Mouse (Mus musculus) heart, postnatal 14 days (tissue): ENCODE measurements at regions not wholly inside any gene's neighbourhood (a gene's known extent, or its start where the extent isn't known, plus 50 kb on each side); places are given as distances from the start of the nearest gene placed in this dataset.

Experiments
- DNase-seq, 2 experiments: peaks; one replicate each; pipeline ENCODE4 v3.0.0; 2021 to 2022
- intact Hi-C: fragments of 180-260 bp; cut with DNase I; formaldehyde crosslinking; loops from one replicate; pipeline ENCODE4 v1.15.1; 2025

GRCm38 (mm10) chr5:76413886-76414285, 50.3 kb upstream of the Nmu start:
- no peak for DNase-seq
- intact Hi-C loops, result loop anchor here (1.0 to 10.0 kb wide), 7 partner anchors 111 to 551 kb away; partner anchors contain the start of gene Srd5a3

- no peak for DNase-seq
- intact Hi-C loops, result loop anchor here (10.0 kb wide), 2 partner anchors 171 to 391 kb away; no protein-coding TSS in a partner anchor
Observed at GRCm38 (mm10) chr5:76416256-76416655, 52.7 kb upstream of the Nmu start.

GRCm38 (mm10) chr5:76417137-76417536, 53.5 kb upstream of the Nmu start:
- intact Hi-C loops, result loop anchor here (10.0 kb wide), 2 partner anchors 172 to 392 kb away; no protein-coding TSS in a partner anchor
- no peak for DNase-seq

GRCm38 (mm10) chr5:76418901-76419823, 55.6 kb upstream of the Nmu start:
- intact Hi-C loops, result loop anchor here (10.0 kb wide), 2 partner anchors 174 to 394 kb away; no protein-coding TSS in a partner anchor
- no peak for DNase-seq

- intact Hi-C loops, result loop anchor here (10.0 kb wide), 2 partner anchors 175 to 395 kb away; no protein-coding TSS in a partner anchor
- DNase-seq, result no peak
Observed at GRCm38 (mm10) chr5:76419841-76420240, 56.3 kb upstream of the Nmu start.

GRCm38 (mm10) chr5:76420606-76421005, 57.0 kb upstream of the Nmu start:
- intact Hi-C loops, result no loop called here
- DNase-seq, result no peak

- no peak for DNase-seq
- intact Hi-C loops, result no loop called here
Observed at GRCm38 (mm10) chr5:76423593-76423992, 60.0 kb upstream of the Nmu start.

- no peak for DNase-seq
- intact Hi-C loops, result no loop called here
Observed at GRCm38 (mm10) chr5:76425680-76426079, 58.2 kb upstream of the Gm7271 start.

- DNase-seq, result no peak
- intact Hi-C loops, result no loop called here
Observed at GRCm38 (mm10) chr5:76427581-76427980, 56.3 kb upstream of the Gm7271 start.

- DNase-seq, result no peak
- intact Hi-C loops, result no loop called here
Observed at GRCm38 (mm10) chr5:76429441-76429840, 54.4 kb upstream of the Gm7271 start.

GRCm38 (mm10) chr5:76433623-76434022, 50.2 kb upstream of the Gm7271 start:
- intact Hi-C loops, result no loop called here
- no peak for DNase-seq
